Mouse (Mus musculus): ENCODE results near the gene Sertad3. TPM values are rescaled to one million over a fixed set of nuclear protein-coding genes. Genes with fewer than 3 reads are reported as not detected.

The Sertad3 gene
- polyA plus RNA-seq, 1 experiment from 2014 or later, result 9.9 TPM

- H3K36me3 ChIP-seq (ENCODE audit: inconsistent target), result no peaks in the 10 kb centered on the region
- 94% methylated on average over 13 of the region's 13 CpGs for WGBS (ENCODE audit: missing documents)
- H3K79me2 ChIP-seq (ENCODE audit: inconsistent target), result no peaks in the 10 kb centered on the region
- H3K27ac ChIP-seq, result no peak overlapping the region
- no peak overlapping the region for H3K4me3 ChIP-seq (ENCODE audit: inconsistent target)
Observed at GRCm38 (mm10) chr7:27523805-27524204, 50.2 kb downstream of the Sertad3 start.

- no peaks in the 10 kb centered on the region for H3K79me2 ChIP-seq (ENCODE audit: inconsistent target)
- WGBS (ENCODE audit: missing documents), result 22% methylated on average over 10 of the region's 10 CpGs
- no peak overlapping the region for H3K27ac ChIP-seq
- no peak overlapping the region for H3K4me3 ChIP-seq (ENCODE audit: inconsistent target)
- H3K36me3 ChIP-seq (ENCODE audit: inconsistent target), result no peaks in the 10 kb centered on the region; the same call in 1 of the 2 replicates
Observed at GRCm38 (mm10) chr7:27526039-27526827, 52.7 kb downstream of the Sertad3 start.

Other genes with a start within 250 kb of the Sertad3 start
- gene Itpkc, start 245.1 kb upstream of the Sertad3 start, polyA plus RNA-seq (2018), result 4.0 to 6.8 TPM (median 6.2 TPM) in 3 replicates
- gene Coq8b, start 240.7 kb upstream of the Sertad3 start, polyA plus RNA-seq (2018), result 15.6 to 17.3 TPM (median 16.0 TPM) in 3 replicates
- gene Numbl, start 215.3 kb upstream of the Sertad3 start, polyA plus RNA-seq (2018), result 2.0 to 3.1 TPM (median 2.4 TPM) in 3 replicates
- not detected in 3 replicates for gene Ltbp4, start 136.1 kb upstream of the Sertad3 start, polyA plus RNA-seq (2018)
- 21.9 to 44.4 TPM (median 32.6 TPM) in 3 replicates for gene Shkbp1, start 117.7 kb upstream of the Sertad3 start, polyA plus RNA-seq (2018)
- 0.64 to 1.2 TPM in 2 of 3 replicates, not detected in the other for gene Gm20479, start 116.3 kb upstream of the Sertad3 start, polyA plus RNA-seq (2018)
- 0.04 to 0.22 TPM (median 0.16 TPM) in 3 replicates for gene Sptbn4, start 26.1 kb upstream of the Sertad3 start, polyA plus RNA-seq (2018)
- 251 to 318 TPM (median 262 TPM) in 3 replicates for gene Blvrb, start 25.8 kb upstream of the Sertad3 start, polyA plus RNA-seq (2018)
- gene Sertad1, start 13.1 kb downstream of the Sertad3 start, polyA plus RNA-seq (2018), result 16.5 to 37.7 TPM (median 28.9 TPM) in 3 replicates
- 0.20 to 0.30 TPM (median 0.22 TPM) in 3 replicates for gene Prx, start 25.6 kb downstream of the Sertad3 start, polyA plus RNA-seq (2018)
- gene Hipk4, start 49.5 kb downstream of the Sertad3 start, polyA plus RNA-seq (2018), result 0.04 TPM in 1 of 3 replicates, not detected in the others
- gene Pld3, start 79.5 kb downstream of the Sertad3 start, polyA plus RNA-seq (2018), result 1,098 to 2,092 TPM (median 1,493 TPM) in 3 replicates
- 71.9 to 183 TPM (median 75.3 TPM) in 3 replicates for gene 2310022A10Rik, start 79.5 kb downstream of the Sertad3 start, polyA plus RNA-seq (2018)
- gene Akt2, start 117.8 kb downstream of the Sertad3 start, polyA plus RNA-seq (2018), result 53.1 to 77.4 TPM (median 77.2 TPM) in 3 replicates
- not detected in 3 replicates for gene Ttc9b, start 180.1 kb downstream of the Sertad3 start, polyA plus RNA-seq (2018)
- 4.3 to 16.5 TPM (median 9.5 TPM) in 3 replicates for gene Map3k10, start 200.8 kb downstream of the Sertad3 start, polyA plus RNA-seq (2018)
- 0.20 to 0.76 TPM (median 0.52 TPM) in 3 replicates for gene Zfp607b, start 215.6 kb downstream of the Sertad3 start, polyA plus RNA-seq (2018)